Mouse (Mus musculus) limb, embryonic 12.5 days (tissue): ENCODE measurements around the gene Bcor. TPM values are rescaled to one million over a fixed set of nuclear protein-coding genes. Genes with fewer than 3 reads are reported as not detected.

Experiments
- ATAC-seq: fragments of 200-750 bp; cut with Nextera tagmentation; 2 replicates; pipeline ENCODE4 v1.8.0; 2017; ENCODE audit warnings: low read depth, moderate TSS enrichment; ENCODE audit not compliant: insufficient number of reproducible peaks, insufficient read depth, low FRiP score, low TSS enrichment
- H3K27ac ChIP-seq: fragments of 300-500 bp; sonication (generic); 2 replicates; pipeline ENCODE4 v1.5.1; 2016; ENCODE audit warnings: mild to moderate bottlenecking, moderate library complexity
- H3K27me3 ChIP-seq: fragments of 300-500 bp; sonication (generic); 2 replicates; pipeline ENCODE4 v1.6.1; 2016; ENCODE audit warnings: mild to moderate bottlenecking, moderate library complexity
- H3K36me3 ChIP-seq: fragments of 300-500 bp; sonication (generic); 2 replicates; pipeline ENCODE4 v1.6.1; 2016; ENCODE audit warnings: mild to moderate bottlenecking, moderate library complexity
- H3K4me1 ChIP-seq: fragments of 300-500 bp; sonication (generic); replicated peaks from 2 replicates; pipeline ENCODE4 v1.6.1; 2016
- H3K4me2 ChIP-seq: fragments of 300-500 bp; sonication (generic); 2 replicates; pipeline ENCODE4 v1.6.1; 2016; ENCODE audit warnings: mild to moderate bottlenecking, moderate library complexity
- H3K4me3 ChIP-seq: fragments of 300-500 bp; sonication (generic); replicated peaks from 2 replicates; pipeline ENCODE4 v1.5.1; 2016; ENCODE audit warnings: mild to moderate bottlenecking
- H3K9ac ChIP-seq: fragments of 300-500 bp; sonication (generic); replicated peaks from 2 replicates; pipeline ENCODE4 v1.6.1; 2016; ENCODE audit warnings: mild to moderate bottlenecking, moderate library complexity
- H3K9me3 ChIP-seq: fragments of 300-500 bp; sonication (generic); 2 replicates; pipeline ENCODE4 v1.6.1; 2016; ENCODE audit warnings: mild to moderate bottlenecking, moderate library complexity
- WGBS: fragments of 180-500 bp; shearing (Covaris S2); methylation state at CpG from one replicate; pipeline ENCODE4 v1.1.7; 2016; 5-methylcytosine and 5-hydroxymethylcytosine counted together
- polyA plus RNA-seq: library from polyadenylated mRNA; unstranded; fragments of >200 nt; fragmentation: Nextera tagmentation; extraction: Ambion mirVana; gene quantifications from 2 replicates; pipeline ENCODE4 v1.2.1, GENCODE M21; 2016

Bcor gene
- polyA plus RNA-seq, 1 experiment from 2014 or later: 25.6 TPM

- peak overlapping the region; percentile 46 for H3K4me3 ChIP-seq
- H3K4me2 ChIP-seq: peak overlapping the region; percentile 61
- peaks cover 71% of the 10 kb centered on the region for H3K27me3 ChIP-seq
- H3K9ac ChIP-seq: peak overlapping the region; percentile 66; the same call in 1 of the 2 replicates
- H3K36me3 ChIP-seq: no peaks in the 10 kb centered on the region
- no peak for ATAC-seq
- no peaks in the 10 kb centered on the region for H3K9me3 ChIP-seq
- H3K27ac ChIP-seq: peak overlapping the region; percentile 89
- 5% methylated on average over 30 of the region's 31 CpGs for WGBS
- H3K4me1 ChIP-seq: peaks cover 32% of the 10 kb centered on the region
Observed at GRCm38 (mm10) chrX:12158821-12159533, 1.2 kb downstream of the Bcor start.

GRCm38 (mm10) chrX:12158244-12158820, 1.8 kb downstream of the Bcor start:
- Histone ChIP-seq H3K4me1 (peaks cover 39% of the 10 kb centered on the region), H3K27me3 (peaks cover 78% of the 10 kb centered on the region), H3K4me2 (peak overlapping the region; percentile 61), H3K36me3 (no peaks in the 10 kb centered on the region), H3K4me3 (peak overlapping the region; percentile 46), H3K9ac (no peak overlapping the region; the same call in 1 of the 2 replicates), H3K9me3 (no peaks in the 10 kb centered on the region), H3K27ac (peak overlapping the region; percentile 81)
- 0 out of 2 replicates have a peak, but pooled peaks have one; percentile 33 for ATAC-seq
- WGBS: 4% methylated on average over 44 of the region's 44 CpGs

GRCm38 (mm10) chrX:12157331-12157930, 2.7 kb downstream of the Bcor start:
- 0 out of 2 replicates have a peak overlapping the region, but pooled peaks have one; percentile 46 for H3K4me3 ChIP-seq
- H3K9ac ChIP-seq: no peak overlapping the region
- no peaks in the 10 kb centered on the region for H3K9me3 ChIP-seq
- H3K27me3 ChIP-seq: peaks cover 87% of the 10 kb centered on the region
- H3K4me1 ChIP-seq: peaks cover 48% of the 10 kb centered on the region
- ATAC-seq: peak; percentile 16; the same call in 1 of the 2 replicates
- H3K27ac ChIP-seq: peak overlapping the region; percentile 81; the same call in 1 of the 2 replicates
- peak overlapping the region; percentile 61 for H3K4me2 ChIP-seq
- WGBS: 10% methylated on average over 25 of the region's 25 CpGs
- no peaks in the 10 kb centered on the region for H3K36me3 ChIP-seq

GRCm38 (mm10) chrX:12155842-12156291, 4.3 kb downstream of the Bcor start:
- no peak overlapping the region for H3K27ac ChIP-seq
- peak overlapping the region; percentile 27; the same call in 1 of the 2 replicates for H3K9ac ChIP-seq
- H3K9me3 ChIP-seq: no peaks in the 10 kb centered on the region
- peaks cover 95% of the 10 kb centered on the region for H3K27me3 ChIP-seq
- peak overlapping the region; percentile 52 for H3K4me2 ChIP-seq
- WGBS: 8% methylated on average over 30 of the region's 30 CpGs
- ATAC-seq: no peak
- H3K4me1 ChIP-seq: peaks cover 60% of the 10 kb centered on the region
- H3K36me3 ChIP-seq: no peaks in the 10 kb centered on the region
- H3K4me3 ChIP-seq: peak overlapping the region; percentile 24

- H3K9me3 ChIP-seq: no peaks in the 10 kb centered on the region
- H3K4me3 ChIP-seq: peak overlapping the region; percentile 24
- no peak overlapping the region for H3K9ac ChIP-seq
- H3K36me3 ChIP-seq: no peaks in the 10 kb centered on the region
- H3K4me1 ChIP-seq: peaks cover 65% of the 10 kb centered on the region
- H3K4me2 ChIP-seq: peak overlapping the region; percentile 52
- H3K27ac ChIP-seq: no peak overlapping the region
- peaks cover 96% of the 10 kb centered on the region for H3K27me3 ChIP-seq
- WGBS: 9% methylated on average over 30 of the region's 30 CpGs
- no peak for ATAC-seq
Observed at GRCm38 (mm10) chrX:12155068-12155840, 4.9 kb downstream of the Bcor start.

GRCm38 (mm10) chrX:12153141-12154095, 6.7 kb downstream of the Bcor start:
- Histone ChIP-seq H3K27ac (peak overlapping the region; percentile 56; the same call in 1 of the 2 replicates), H3K9me3 (no peaks in the 10 kb centered on the region), H3K4me3 (no peak overlapping the region), H3K4me1 (peaks cover 67% of the 10 kb centered on the region), H3K27me3 (peaks cover 92% of the 10 kb centered on the region), H3K36me3 (no peaks in the 10 kb centered on the region), H3K9ac (no peak overlapping the region), H3K4me2 (peak overlapping the region; percentile 24)
- no peak for ATAC-seq
- 8% methylated on average over 31 of the region's 31 CpGs for WGBS

GRCm38 (mm10) chrX:12151996-12152904, 7.9 kb downstream of the Bcor start:
- Histone ChIP-seq H3K36me3 (no peaks in the 10 kb centered on the region), H3K27ac (no peak overlapping the region), H3K4me3 (peak overlapping the region; percentile 26), H3K9me3 (no peaks in the 10 kb centered on the region), H3K4me2 (peak overlapping the region; percentile 57), H3K4me1 (peaks cover 61% of the 10 kb centered on the region), H3K9ac (no peak overlapping the region; the same call in 1 of the 2 replicates), H3K27me3 (peaks cover 86% of the 10 kb centered on the region)
- no peak for ATAC-seq
- 8% methylated on average over 40 of the region's 42 CpGs for WGBS

GRCm38 (mm10) chrX:12151269-12151995, 8.7 kb downstream of the Bcor start:
- WGBS: 2% methylated on average over 32 of the region's 43 CpGs
- H3K9ac ChIP-seq: no peak overlapping the region; the same call in 1 of the 2 replicates
- H3K27me3 ChIP-seq: peaks cover 86% of the 10 kb centered on the region
- ATAC-seq: no peak
- peaks cover 53% of the 10 kb centered on the region for H3K4me1 ChIP-seq
- peak overlapping the region; percentile 57 for H3K4me2 ChIP-seq
- no peaks in the 10 kb centered on the region for H3K9me3 ChIP-seq
- H3K27ac ChIP-seq: no peak overlapping the region
- H3K4me3 ChIP-seq: peak overlapping the region; percentile 26
- H3K36me3 ChIP-seq: no peaks in the 10 kb centered on the region

GRCm38 (mm10) chrX:12150425-12150824, 9.7 kb downstream of the Bcor start:
- Histone ChIP-seq H3K4me3 (no peak overlapping the region), H3K9me3 (no peaks in the 10 kb centered on the region), H3K27me3 (peaks cover 80% of the 10 kb centered on the region), H3K4me2 (peak overlapping the region; percentile 28; the same call in 1 of the 2 replicates), H3K9ac (no peak overlapping the region), H3K4me1 (peaks cover 48% of the 10 kb centered on the region), H3K27ac (0 out of 2 replicates have a peak overlapping the region, but pooled peaks have one; percentile 29), H3K36me3 (no peaks in the 10 kb centered on the region)
- ATAC-seq: peak; percentile 66
- WGBS: 3% methylated on average over 6 of the region's 7 CpGs
